Mouse (Mus musculus) urinary bladder, adult 18-20 months (tissue): ENCODE measurements at regions not wholly inside any gene's neighbourhood (a gene's known extent, or its start where the extent isn't known, plus 50 kb on each side); places are given as distances from the start of the nearest gene placed in this dataset.

Source experiments
- DNase-seq, 2 experiments: peaks; one replicate each; pipeline ENCODE4 v3.0.0; 2022; ENCODE audit warnings: low spot score in 2 of 2, mixed read lengths in 2 of 2

DNA sequence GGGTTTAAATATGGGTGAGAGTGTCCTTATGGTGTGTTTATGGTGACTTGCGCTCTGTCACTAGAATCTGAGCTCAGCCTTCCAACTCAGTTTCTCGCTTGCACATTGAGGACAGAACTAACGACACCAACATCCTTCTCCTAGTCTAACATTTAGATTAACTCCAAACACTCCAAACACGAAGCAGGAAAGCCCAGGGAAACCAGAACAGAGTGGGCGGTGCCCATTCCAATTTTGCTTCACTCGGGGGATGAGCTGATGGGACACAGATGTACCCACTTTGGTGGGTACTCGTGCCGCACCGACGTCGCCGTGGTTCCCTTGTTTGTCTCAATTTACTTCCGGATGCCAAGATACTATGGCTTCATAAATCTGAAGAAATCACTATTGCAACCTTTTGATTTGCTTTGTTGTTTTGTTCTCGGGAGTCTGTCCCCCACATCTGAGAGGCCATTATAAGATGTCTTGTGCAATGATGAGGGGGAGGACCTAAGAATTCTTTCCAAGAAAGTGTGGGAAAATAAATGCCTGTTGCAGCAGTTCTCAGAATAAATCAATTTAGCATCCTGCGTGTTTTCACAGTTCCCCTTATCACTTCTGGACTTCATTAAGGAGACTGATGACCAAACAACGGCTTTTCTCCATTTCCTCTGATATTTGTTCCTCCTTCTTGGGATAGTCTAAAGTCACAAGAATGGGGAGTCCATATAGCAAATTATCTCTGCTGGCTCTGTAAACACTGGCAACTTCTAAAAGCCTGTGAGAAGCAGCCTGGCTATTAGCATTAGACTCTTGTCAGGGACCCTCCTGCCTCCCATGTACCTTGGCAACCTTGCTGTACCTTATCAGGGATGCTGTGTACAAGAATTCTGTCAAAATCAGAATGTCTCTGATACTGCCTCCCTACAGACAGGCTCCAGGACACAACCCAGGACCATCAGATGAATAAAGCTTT is 96.2 kb upstream of the Klf9 start:
- no peak for DNase-seq

GRCm38 (mm10) chr19:23051456-23051855 is 89.6 kb upstream of the Klf9 start:
- DNase-seq = no peak

GRCm38 (mm10) chr19:23054440-23054839 is 86.6 kb upstream of the Klf9 start:
- DNase-seq = no peak

- no peak for DNase-seq
Measured at GRCm38 (mm10) chr19:23055916-23056805, 84.9 kb upstream of the Klf9 start.

DNA sequence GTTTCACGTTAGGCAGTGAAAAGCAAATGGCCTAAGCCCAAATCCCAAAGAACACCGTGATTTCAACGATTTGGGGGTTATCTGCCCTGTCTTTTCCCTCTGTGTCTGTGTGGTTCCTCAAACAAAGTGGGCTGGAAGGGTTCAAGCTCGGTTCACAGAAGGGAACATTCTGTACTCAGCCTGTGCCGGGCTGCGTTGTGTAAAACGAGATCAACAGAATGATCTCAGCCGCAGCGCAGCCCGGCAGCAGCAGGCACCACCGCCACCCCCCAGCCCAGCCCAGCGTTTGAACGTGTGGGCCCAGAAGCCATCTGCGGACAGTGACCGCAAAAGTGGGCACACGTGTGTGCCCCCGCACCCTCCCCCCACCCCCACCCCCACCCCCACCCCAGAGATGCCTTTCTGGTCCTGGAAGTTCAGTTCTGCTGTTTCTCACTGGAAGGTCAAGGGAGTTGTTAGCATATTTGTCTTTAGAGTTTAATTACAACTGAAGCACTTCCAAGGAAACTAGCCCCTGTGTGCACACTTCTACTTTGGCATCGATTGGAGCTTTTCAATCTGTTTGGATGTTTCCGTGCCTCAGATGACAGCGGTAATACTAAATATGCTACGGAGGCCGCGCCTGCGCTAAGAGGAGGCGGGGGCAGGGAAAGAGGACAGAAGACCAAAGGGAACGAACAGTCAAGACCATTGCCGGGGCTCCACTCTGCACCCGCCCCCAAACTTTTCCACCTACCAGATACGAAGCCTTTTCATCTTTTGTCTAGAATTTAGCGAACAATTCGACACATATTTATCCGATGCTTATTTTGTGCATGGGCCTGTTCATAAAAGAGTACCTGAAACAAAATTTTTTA is 83.9 kb upstream of the Klf9 start:
- DNase-seq = peak; percentile 37 to 85

DNA sequence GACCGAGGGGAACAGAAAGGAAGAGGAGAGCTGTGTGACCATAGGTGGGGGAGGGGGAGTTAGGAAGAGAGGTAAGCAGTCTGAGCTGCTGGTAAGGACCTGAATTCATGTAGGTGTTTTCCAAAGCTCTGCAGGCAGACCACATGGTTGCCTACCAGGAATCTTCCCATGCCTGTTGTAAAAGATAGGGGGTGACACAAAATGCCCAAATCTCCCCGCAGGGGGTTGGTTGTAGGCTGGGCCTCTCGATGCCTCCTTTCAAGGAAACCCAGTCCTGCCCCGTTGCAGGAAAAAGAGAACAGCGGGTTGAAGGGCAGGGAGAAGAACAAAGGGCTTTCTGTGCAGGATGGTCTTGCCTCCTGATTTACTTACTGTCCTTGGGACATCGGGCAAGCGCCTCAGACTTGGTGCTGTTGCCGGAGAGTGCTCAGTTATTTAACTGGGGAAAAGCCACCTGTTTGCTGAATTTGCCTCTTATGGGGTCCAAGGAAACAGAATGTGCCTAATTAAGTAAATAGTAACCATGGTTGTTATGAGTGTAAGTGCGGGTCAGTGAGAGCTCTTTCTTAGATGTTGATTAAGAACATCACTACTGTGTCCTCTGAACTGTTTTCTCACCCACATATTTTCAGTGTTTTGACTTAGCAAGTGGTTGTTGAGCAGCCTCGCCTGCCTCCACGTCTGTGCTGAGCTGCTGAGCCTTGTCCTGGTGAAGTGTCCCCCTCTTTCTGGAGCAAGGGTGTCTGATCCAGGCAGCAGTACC is 83.1 kb upstream of the Klf9 start:
- no peak for DNase-seq

DNA sequence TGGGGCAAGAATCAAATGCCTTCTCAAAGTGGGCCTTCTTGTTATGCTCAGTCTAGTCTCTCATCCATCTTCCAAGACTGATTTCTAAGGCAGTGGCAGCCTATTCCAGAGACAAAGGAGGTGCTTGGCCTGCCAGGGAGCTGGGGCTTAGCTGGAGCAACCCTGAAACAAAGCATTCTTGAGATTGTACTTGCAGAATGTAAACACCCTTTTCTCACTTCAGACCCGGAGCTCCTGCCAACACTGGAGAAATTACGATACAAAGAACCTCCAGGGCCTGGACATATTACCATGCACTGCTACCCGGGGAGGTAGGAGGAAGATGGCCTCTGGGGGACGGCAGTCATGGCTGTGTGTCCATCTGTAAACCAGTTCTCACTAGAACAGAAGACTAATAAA is 82.5 kb upstream of the Klf9 start:
- DNase-seq = no peak

DNA sequence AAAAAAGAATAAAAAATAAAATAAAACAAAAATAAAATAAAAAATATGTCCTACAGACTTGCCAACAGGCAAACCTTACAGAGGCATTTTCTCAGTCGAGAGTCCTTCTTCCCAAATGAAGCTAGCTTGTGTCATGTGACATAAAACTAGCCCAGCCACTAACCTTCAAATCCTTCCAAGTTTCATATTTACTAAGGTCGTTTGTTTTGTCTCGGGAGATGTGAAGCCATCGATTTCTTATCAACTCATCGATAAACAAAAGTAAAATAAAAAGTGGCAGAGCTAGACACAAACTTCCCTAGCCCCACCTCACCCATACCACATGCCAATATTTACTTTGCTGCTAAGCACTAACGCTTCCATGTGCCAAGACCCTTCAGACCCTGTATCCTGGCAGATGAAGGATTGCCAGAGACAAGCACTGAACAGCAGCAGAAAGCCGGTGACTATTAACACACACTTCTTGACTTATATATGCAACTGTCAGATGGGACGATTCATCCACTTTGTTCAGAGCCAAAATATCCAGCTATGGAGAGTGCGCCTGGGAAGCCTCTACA is 79.9 kb upstream of the Klf9 start:
- no peak for DNase-seq

- DNase-seq = no peak
Measured at GRCm38 (mm10) chr19:23061906-23062305, 79.1 kb upstream of the Klf9 start.

GRCm38 (mm10) chr19:23062851-23063250 is 78.2 kb upstream of the Klf9 start:
- no peak for DNase-seq

DNA sequence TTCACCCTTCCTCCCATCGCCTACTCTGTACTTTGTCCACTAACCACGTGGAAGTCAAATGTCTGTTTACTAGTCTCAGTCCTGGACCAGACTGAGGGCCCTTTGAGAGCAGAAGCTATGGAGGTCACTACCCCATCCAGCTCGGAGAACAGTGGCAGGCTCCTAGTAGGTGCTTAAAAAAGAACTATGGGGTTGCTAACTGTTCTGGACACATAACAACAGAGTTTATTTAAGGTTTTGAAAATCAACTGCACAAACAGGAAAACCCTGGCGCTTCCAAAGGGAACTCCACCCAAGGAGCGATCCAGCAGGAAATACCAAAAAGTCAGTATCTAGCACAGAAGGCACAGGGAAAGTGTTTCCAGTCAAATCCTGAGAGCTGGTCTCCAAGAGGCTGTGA is 75.5 kb upstream of the Klf9 start:
- peak in 1 of 2 experiments; percentile 48 for DNase-seq

DNA sequence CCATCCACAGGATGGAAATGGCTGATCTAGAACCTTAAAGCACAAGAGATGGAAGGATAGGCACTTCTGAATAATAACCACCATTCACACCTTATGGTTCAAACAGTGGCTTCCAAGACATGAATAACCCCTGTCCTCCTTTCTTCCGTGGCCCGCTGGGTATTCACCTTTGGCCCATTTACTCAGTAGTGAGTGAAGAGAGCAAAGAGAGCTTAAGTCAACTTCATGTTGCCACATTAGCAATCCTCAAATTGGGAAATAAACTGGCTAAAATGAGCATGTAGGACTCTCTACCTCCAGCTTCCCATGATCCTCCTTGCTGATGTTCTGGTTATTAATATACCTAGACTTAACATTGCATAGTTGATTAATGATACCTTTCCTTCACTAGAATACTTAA is 74.3 kb upstream of the Klf9 start:
- DNase-seq = no peak

- no peak for DNase-seq
Measured at GRCm38 (mm10) chr19:23068600-23068999, 72.4 kb upstream of the Klf9 start.

DNA sequence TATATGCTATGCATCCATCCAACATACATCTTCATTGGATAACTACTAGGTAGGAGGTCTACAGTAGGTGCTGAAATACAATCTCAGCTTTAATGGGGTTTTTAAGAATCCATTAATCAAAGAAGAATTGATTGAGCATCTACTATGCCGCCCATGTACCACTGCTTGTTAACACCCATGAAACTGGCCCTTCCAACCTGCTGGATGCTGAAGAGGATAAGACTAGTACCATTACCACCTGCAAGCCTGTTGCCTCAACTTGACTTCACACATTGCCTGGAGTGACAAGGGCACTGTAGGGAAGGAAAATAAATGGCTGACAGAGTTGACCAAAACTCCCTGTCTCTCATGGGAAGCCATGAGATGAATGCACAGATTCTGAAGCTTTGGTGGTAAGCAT is 71.4 kb upstream of the Klf9 start:
- DNase-seq = no peak

DNA sequence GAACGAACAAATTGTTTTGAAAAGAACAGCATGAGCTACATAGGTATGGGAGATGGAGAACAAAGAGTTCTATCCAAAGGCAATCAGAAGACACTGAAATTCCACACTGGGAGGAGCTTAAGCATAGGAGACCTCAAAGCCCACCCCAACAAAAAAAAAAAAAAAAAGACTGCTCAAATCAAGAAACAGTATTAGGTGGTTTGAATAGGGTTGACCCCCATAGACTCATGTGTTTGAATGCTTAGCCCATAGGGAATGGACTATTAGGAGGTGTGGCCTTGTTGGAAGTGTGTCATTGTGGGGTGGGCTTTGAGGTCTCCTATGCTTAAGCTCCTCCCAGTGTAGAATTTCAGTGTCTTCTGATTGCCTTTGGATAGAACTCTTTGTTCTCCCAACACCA is 70.0 kb upstream of the Klf9 start:
- DNase-seq = no peak

DNA sequence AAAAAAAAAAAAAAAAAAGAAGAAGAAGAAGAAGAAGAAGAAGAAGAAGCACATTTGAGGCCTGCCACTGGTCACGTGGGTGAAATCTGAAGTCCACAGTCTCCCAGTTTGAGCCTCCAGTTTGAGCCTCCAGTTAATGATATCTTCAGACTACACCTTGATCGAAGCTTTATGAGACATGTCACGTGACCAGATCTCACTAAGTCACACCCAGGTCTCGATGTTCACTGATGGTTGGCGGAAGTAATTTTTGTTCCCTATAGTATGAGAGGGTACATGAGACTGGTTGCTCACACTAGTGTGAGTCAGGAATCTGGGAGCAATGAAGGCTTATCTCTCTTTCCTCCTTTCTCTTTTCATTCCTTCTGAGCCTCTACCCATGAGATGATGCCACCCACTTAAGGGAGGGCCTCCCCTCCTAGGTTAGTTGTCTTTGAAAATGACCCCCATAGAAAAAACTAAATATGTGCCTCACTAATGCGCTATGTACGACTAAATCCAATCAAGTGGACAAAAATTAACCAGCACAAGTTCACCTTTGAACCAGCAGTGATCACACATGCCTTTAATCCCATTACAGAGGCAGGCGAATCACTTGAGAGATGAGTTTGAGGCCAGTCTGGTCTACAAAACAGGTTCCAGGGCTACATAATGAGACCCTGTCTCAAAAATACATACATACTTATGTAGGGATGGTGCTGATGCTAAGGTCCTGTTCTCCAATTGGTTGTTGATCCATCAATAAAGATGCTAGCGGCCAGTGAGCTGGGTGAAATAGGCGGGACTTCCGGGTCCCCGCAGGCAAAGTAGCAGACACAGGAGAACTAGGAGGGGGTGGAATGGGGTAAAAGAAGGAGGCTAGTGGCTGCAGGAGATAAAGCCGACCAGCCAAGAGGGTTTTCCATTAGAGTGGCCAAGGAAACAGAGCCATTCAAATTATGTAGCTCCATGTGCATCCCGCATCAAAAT is 66.1 kb upstream of the Klf9 start:
- no peak for DNase-seq

GRCm38 (mm10) chr19:23075790-23076189 is 65.2 kb upstream of the Klf9 start:
- no peak for DNase-seq

GRCm38 (mm10) chr19:23085173-23085660 is 55.8 kb upstream of the Klf9 start:
- DNase-seq = no peak

DNA sequence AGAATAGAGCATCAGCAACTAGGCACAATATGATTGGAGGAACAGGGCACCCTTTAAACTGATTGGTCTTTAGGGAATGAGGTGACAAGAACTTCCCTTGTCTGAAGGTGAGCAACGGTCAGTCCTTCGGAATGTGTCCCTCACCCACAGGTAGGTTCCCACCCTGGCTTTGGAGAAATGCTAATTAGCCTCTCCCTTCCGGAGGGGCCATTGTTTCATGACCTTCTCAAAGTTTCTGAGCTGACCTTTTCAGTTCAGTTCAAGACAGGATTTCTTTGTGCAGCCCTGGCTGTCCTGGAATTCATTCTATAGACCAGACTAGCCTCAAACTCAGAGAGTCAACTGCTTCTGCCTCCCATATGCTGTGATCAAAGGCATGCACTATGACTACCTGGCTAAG is 53.5 kb upstream of the Klf9 start:
- no peak for DNase-seq
